Mouse (Mus musculus): ENCODE results near the gene Dusp28. TPM values are rescaled to one million over a fixed set of nuclear protein-coding genes. Genes with fewer than 3 reads are reported as not detected.

Dusp28 gene
- polyA plus RNA-seq, 1 experiment: 49.7 TPM

DNA sequence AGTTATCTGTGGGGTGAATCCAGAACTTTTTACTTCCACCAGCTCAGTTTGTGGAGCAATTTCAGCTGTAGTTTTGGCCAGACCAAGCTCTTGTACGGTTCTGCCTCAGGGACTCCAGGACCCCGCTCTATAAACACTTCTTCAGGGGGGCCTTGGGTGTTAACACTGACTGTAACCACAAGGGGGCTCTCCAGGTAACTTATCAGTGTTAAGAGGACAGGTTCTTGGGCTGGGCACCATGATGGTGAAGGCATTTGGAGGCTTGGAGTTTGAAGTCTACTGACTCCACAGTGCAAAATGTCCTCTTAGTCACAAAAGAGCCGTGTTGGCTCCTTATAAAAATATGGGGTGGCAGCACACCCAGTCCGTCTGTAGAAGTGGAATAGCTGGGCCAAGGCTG is 2.3 kb downstream of the Dusp28 start:
- DNase-seq: no peak
- Histone ChIP-seq H3K4me3 (replicated peaks; ENCODE audit: insufficient read depth, low read depth, low read length) (no peak overlapping the region), H3K27me3 (ENCODE audit: control insufficient read depth, insufficient read depth, low read length) (no peaks in the 10 kb centered on the region), H3K4me1 (ENCODE audit: control insufficient read depth, insufficient read depth, low read length) (peaks cover 14% of the 10 kb centered on the region), H3K27ac (ENCODE audit: insufficient read depth, low read length) (no peak overlapping the region)
- 64% methylated on average over 4 of the region's 4 CpGs for WGBS
- TF ChIP-seq CTCF (IDR thresholded peaks at IDR 0.05; ENCODE audit: borderline replicate concordance, insufficient read depth, low read depth, low read length): no peak

DNA sequence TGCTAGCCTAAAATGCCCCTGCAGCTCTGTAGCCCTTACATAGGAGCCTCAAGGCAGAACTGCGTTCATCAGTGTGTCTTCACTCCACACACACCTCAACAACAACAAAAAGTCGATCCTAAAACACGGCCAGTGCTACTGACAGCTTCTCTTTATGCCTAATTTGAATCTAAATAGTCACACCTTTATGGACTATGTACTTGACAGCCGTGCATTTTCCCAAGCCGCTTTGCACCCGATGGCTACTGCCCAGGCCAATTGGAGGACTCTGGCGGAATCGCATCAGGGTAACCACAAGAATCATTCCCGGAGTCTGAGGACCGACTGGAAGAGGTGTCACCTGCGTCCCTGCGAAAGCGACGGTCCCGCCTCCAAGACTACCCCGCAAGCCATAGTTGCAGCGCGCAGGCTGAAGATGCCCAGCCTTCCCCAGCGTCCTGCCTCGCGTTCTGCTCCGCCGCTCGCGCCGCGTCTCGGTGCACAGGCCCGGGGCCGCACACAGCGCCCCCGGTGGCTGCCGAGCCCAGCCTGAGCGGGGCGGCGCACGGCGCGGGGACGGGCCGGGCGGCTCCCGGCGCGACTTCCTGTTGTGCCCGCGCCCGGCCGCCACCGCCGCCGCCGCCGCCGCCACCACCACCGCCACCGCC is 3.6 kb downstream of the Dusp28 start, which contains the start of gene Rnpepl1:
Rnpepl1 (plus strand) TSS at position 545 of the 647 bp plus-strand sequence.
- TF ChIP-seq POLR2A (IDR thresholded peaks at IDR 0.05; ENCODE audit: borderline replicate concordance, insufficient read depth, low read length): peak; percentile 73
- TF ChIP-seq CTCF (IDR thresholded peaks at IDR 0.05; ENCODE audit: borderline replicate concordance, insufficient read depth, low read depth, low read length): peak; percentile 53; the same call in 1 of the 2 replicates
- WGBS: under 1% methylated on average over 43 of the region's 57 CpGs
- Histone ChIP-seq H3K4me3 (replicated peaks; ENCODE audit: insufficient read depth, low read depth, low read length) (peak within 1 kb of the TSS; percentile 66), H3K27me3 (ENCODE audit: control insufficient read depth, insufficient read depth, low read length) (no peaks in the 10 kb centered on the region), H3K27ac (ENCODE audit: insufficient read depth, low read length) (peak within 1 kb of the TSS; percentile 26), H3K4me1 (ENCODE audit: control insufficient read depth, insufficient read depth, low read length) (peaks cover 14% of the 10 kb centered on the region)
- peak; percentile 87 to 88 for DNase-seq

DNA sequence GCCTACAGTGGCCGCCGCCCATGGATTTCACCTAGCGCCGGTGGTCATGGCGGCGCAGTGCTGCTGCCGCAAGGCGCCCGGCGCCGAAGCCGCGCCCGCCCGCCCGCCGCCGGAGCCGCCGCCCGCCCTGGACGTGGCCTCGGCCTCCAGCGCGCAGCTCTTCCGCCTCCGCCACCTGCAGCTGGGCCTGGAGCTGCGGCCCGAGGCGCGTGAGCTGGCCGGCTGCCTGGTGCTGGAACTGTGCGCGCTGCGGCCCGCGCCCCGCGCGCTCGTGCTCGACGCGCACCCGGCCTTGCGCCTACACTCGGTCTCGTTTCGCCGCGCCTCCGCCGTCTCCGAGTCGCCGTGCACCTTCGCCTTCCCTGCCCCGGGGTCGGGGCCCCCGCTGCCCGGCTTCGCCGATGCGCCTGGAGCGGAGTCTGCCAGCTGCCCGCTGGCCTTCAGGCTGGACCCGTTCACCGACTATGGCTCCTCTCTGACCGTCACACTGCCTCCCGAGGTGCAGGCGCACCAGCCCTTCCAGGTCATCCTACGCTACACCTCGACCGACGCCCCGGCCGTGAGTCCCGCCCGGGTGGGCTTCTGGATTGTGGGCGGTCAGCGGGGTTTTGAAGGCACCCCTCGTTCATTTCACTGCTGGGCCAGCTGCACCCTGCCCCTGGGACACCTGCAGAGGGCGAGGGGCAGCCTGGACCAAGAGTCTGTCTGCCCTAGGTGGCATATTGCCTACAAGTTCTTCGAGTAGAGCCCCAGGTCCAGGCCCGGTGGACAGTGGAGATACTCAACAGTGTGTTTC is 4.3 kb downstream of the Dusp28 start:
- Histone ChIP-seq H3K27me3 (ENCODE audit: control insufficient read depth, insufficient read depth, low read length) (no peaks in the 10 kb centered on the region), H3K4me3 (replicated peaks; ENCODE audit: insufficient read depth, low read depth, low read length) (peak overlapping the region; percentile 63), H3K27ac (ENCODE audit: insufficient read depth, low read length) (peak overlapping the region; percentile 26), H3K4me1 (ENCODE audit: control insufficient read depth, insufficient read depth, low read length) (peaks cover 14% of the 10 kb centered on the region)
- 1% methylated on average over 56 of the region's 85 CpGs for WGBS
- peak; percentile 83 to 84 for DNase-seq
- TF ChIP-seq POLR2A (IDR thresholded peaks at IDR 0.05; ENCODE audit: borderline replicate concordance, insufficient read depth, low read length) (peak; percentile 40; the same call in 1 of the 2 replicates), CTCF (IDR thresholded peaks at IDR 0.05; ENCODE audit: borderline replicate concordance, insufficient read depth, low read depth, low read length) (no peak)

DNA sequence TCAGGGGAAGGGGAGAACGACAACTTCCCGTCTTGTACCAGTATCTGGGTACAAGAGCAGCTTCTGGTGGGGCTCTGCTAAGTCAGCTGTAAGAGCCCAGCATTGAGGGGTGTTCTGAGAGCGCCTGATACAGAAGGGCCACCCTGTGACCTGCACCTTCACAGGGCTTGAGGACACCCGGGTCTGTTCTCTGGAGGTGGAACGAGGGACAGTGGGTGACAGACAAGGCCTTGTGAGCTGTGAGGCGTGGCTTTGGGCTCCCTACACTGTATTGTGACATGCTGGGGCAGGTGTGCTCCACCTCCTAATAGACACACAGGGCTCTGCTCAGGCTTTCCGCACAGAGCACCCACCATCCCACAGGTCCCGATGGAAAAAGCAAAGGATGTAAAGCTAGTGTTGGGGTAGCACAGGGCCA is 4.9 kb downstream of the Dusp28 start:
- Histone ChIP-seq H3K27me3 (ENCODE audit: control insufficient read depth, insufficient read depth, low read length) (no peaks in the 10 kb centered on the region), H3K27ac (ENCODE audit: insufficient read depth, low read length) (peak overlapping the region; percentile 26), H3K4me1 (ENCODE audit: control insufficient read depth, insufficient read depth, low read length) (peaks cover 14% of the 10 kb centered on the region), H3K4me3 (replicated peaks; ENCODE audit: insufficient read depth, low read depth, low read length) (peak overlapping the region; percentile 63)
- WGBS: 22% methylated on average over 8 of the region's 8 CpGs
- peak in 1 of 2 experiments; percentile 50 for DNase-seq
- TF ChIP-seq CTCF (IDR thresholded peaks at IDR 0.05; ENCODE audit: borderline replicate concordance, insufficient read depth, low read depth, low read length) (no peak), POLR2A (IDR thresholded peaks at IDR 0.05; ENCODE audit: borderline replicate concordance, insufficient read depth, low read length) (no peak)

DNA sequence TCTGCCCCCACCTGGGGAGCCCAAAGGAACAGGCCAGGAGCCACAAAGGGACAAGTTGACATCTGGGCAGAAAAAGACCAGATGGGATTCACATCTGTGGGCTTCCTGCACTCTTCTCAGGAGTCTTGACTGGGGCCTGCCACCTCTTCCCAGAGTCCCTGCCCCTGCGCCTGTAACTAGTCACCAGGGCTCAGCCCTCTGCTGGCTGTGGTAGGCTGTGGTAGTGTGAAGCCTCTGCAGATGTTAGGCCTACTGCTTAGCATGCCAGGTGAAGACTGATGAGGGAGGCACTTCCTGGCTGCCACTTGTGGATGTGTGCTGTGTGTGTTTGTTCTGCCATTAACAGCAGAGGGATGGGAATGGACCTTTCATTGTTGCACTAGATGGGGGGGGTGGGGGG is 5.5 kb downstream of the Dusp28 start:
- peaks cover 14% of the 10 kb centered on the region for H3K4me1 ChIP-seq (ENCODE audit: control insufficient read depth, insufficient read depth, low read length)
- H3K27me3 ChIP-seq (ENCODE audit: control insufficient read depth, insufficient read depth, low read length): no peaks in the 10 kb centered on the region
- 42% methylated on average over 1 of the region's 1 CpGs for WGBS
- no peak for DNase-seq
- no peak for TF ChIP-seq CTCF (IDR thresholded peaks at IDR 0.05; ENCODE audit: borderline replicate concordance, insufficient read depth, low read depth, low read length)
- TF ChIP-seq POLR2A (IDR thresholded peaks at IDR 0.05; ENCODE audit: borderline replicate concordance, insufficient read depth, low read length): no peak
- peak overlapping the region; percentile 63 for H3K4me3 ChIP-seq (replicated peaks; ENCODE audit: insufficient read depth, low read depth, low read length)
- no peak overlapping the region for H3K27ac ChIP-seq (ENCODE audit: insufficient read depth, low read length)

DNA sequence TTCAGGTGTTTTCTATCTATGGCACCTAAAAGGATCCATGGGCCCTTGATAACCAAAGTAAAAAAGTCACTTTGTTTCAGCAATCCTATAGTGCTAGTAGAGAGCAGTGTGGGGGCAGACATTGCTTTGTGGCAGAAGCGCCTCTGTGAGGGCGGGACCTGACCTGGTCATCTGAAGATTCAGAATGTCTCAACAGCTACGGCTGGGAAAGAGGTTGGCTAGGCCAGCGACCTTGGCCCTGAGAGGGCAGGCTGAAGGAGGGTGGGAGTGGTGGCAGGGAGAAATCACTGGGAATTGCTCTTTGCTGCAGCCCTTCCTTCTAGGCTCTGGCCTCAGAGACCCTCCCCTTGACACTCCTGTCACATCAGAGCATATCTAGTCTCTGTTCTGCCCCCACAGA is 7.5 kb downstream of the Dusp28 start:
- 81% methylated on average over 4 of the region's 4 CpGs for WGBS
- H3K27ac ChIP-seq (ENCODE audit: insufficient read depth, low read length): no peak overlapping the region

DNA sequence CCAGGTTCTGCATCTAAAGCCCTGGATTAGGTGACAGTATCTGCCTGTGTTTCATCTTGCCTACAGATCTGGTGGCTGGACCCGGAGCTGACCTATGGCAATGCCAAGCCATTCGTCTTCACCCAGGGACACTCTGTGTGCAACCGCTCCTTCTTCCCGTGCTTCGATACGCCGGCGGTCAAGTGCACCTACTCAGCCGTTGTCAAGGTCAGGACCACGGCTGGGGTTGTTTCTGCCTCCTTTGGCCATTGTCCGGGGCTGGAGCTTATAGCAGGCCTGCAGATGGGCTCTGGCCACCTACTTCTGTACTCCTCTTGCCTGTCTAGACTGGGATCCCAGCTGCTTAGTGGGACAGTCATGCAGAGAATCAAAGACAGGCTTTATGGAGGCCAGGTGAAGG is 8.2 kb downstream of the Dusp28 start:
- Histone ChIP-seq H3K4me3 (replicated peaks; ENCODE audit: insufficient read depth, low read depth, low read length) (no peak overlapping the region), H3K4me1 (ENCODE audit: control insufficient read depth, insufficient read depth, low read length) (peaks cover 8% of the 10 kb centered on the region), H3K27me3 (ENCODE audit: control insufficient read depth, insufficient read depth, low read length) (no peaks in the 10 kb centered on the region), H3K27ac (ENCODE audit: insufficient read depth, low read length) (no peak overlapping the region)
- peak in 1 of 2 experiments; percentile 10 for DNase-seq
- no peak for TF ChIP-seq POLR2A (IDR thresholded peaks at IDR 0.05; ENCODE audit: borderline replicate concordance, insufficient read depth, low read length)
- 94% methylated on average over 11 of the region's 11 CpGs for WGBS

More for the DNA sequence above, 7.5 kb downstream of the Dusp28 start:
- H3K27me3 ChIP-seq (ENCODE audit: control insufficient read depth, insufficient read depth, low read length): no peaks in the 10 kb centered on the region
- H3K4me3 ChIP-seq (replicated peaks; ENCODE audit: insufficient read depth, low read depth, low read length): no peak overlapping the region
- peaks cover 8% of the 10 kb centered on the region for H3K4me1 ChIP-seq (ENCODE audit: control insufficient read depth, insufficient read depth, low read length)
- DNase-seq: no peak
- TF ChIP-seq POLR2A (IDR thresholded peaks at IDR 0.05; ENCODE audit: borderline replicate concordance, insufficient read depth, low read length): no peak
- no peak for TF ChIP-seq CTCF (IDR thresholded peaks at IDR 0.05; ENCODE audit: borderline replicate concordance, insufficient read depth, low read depth, low read length)

DNA sequence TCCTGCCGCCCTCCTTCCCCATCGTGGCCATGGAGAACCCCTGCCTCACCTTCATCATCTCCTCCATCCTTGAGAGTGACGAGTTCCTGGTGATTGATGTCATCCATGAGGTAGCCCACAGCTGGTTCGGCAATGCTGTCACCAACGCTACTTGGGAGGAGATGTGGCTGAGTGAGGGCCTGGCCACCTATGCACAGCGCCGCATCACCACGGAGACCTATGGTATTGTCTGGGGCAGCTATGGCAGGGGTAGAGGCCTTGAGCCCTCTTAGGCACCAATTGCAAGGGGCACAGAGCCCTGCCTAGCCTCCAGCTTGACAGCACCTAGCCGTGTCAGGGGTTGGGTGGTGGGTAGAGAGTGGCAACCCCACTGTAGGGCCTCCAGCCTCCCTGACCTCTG is 9.9 kb downstream of the Dusp28 start:
- Histone ChIP-seq H3K27ac (ENCODE audit: insufficient read depth, low read length) (no peak overlapping the region), H3K4me1 (ENCODE audit: control insufficient read depth, insufficient read depth, low read length) (peaks cover 7% of the 10 kb centered on the region), H3K4me3 (replicated peaks; ENCODE audit: insufficient read depth, low read depth, low read length) (no peak overlapping the region), H3K27me3 (ENCODE audit: control insufficient read depth, insufficient read depth, low read length) (no peaks in the 10 kb centered on the region)
- DNase-seq: peak in 1 of 2 experiments; percentile 6
- no peak for TF ChIP-seq POLR2A (IDR thresholded peaks at IDR 0.05; ENCODE audit: borderline replicate concordance, insufficient read depth, low read length)
- TF ChIP-seq CTCF (IDR thresholded peaks at IDR 0.05; ENCODE audit: borderline replicate concordance, insufficient read depth, low read depth, low read length): no peak
- 94% methylated on average over 9 of the region's 9 CpGs for WGBS
